Mouse (Mus musculus) neural tube, embryonic 15.5 days (tissue): ENCODE data around the gene Fgf12. TPM values are rescaled to one million over a fixed set of nuclear protein-coding genes. Genes with fewer than 3 reads are reported as not detected.

Experiments used
- ATAC-seq: fragments of 200-750 bp; cut with Nextera tagmentation; 2 replicates; pipeline ENCODE4 v1.8.0; 2017; ENCODE audit warnings: mild to moderate bottlenecking, moderate TSS enrichment, moderate library complexity; ENCODE audit not compliant: low FRiP score
- H3K27ac ChIP-seq: fragments of 300-500 bp; sonication (generic); replicated peaks from 2 replicates; pipeline ENCODE4 v1.5.1; 2015; ENCODE audit warnings: mild to moderate bottlenecking, inconsistent platforms
- H3K27me3 ChIP-seq: fragments of 300-500 bp; sonication (generic); replicated peaks from 2 replicates; pipeline ENCODE4 v1.6.1; 2015; ENCODE audit warnings: inconsistent platforms
- H3K36me3 ChIP-seq: fragments of 300-500 bp; sonication (generic); 2 replicates; pipeline ENCODE4 v1.6.1; 2015; ENCODE audit warnings: inconsistent platforms
- H3K4me1 ChIP-seq: fragments of 300-500 bp; sonication (generic); 2 replicates; pipeline ENCODE4 v1.6.1; 2015; ENCODE audit warnings: inconsistent platforms
- H3K4me2 ChIP-seq: fragments of 300-500 bp; sonication (generic); 2 replicates; pipeline ENCODE4 v1.6.1; 2015; ENCODE audit warnings: inconsistent platforms, mild to moderate bottlenecking, moderate library complexity
- H3K4me3 ChIP-seq: fragments of 300-500 bp; sonication (generic); replicated peaks from 2 replicates; pipeline ENCODE4 v1.5.1; 2015; ENCODE audit warnings: mild to moderate bottlenecking, inconsistent platforms
- H3K9ac ChIP-seq: fragments of 300-500 bp; sonication (generic); replicated peaks from 2 replicates; pipeline ENCODE4 v1.6.1; 2015; ENCODE audit warnings: mild to moderate bottlenecking, inconsistent platforms
- H3K9me3 ChIP-seq: fragments of 300-500 bp; sonication (generic); replicated peaks from 2 replicates; pipeline ENCODE4 v1.6.1; 2016; ENCODE audit warnings: inconsistent platforms
- WGBS: fragments of 180-500 bp; shearing (Covaris S2); methylation state at CpG from one replicate; pipeline ENCODE4 v1.1.7; 2015; ENCODE audit warnings: mixed read lengths; 5-methylcytosine and 5-hydroxymethylcytosine counted together
- polyA plus RNA-seq: library from polyadenylated mRNA; unstranded; fragments of >200 nt; fragmentation: Nextera tagmentation; extraction: Ambion mirVana; gene quantifications from 2 replicates; pipeline ENCODE4 v1.2.1, GENCODE M21; 2015

The Fgf12 gene
- polyA plus RNA-seq, 1 experiment from 2014 or later, result 72.5 TPM

DNA sequence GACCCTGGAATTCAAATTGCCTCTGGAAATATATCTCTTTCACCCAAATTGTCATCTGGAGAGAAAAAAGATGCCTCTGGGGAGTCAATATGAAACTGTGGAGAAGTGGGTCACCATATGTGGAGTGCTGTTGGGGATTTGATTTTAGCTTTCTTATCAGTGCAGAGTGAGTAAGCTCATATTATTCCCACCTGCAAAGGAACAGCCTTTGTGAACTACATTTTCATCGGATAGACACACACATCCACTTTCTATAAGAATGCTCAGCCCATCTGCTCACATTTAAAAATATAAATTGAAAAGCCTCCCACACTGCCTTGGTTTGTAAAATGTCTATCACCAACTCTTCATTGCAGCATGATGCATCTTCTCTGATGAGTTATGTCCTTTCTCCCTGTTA lies 149.7 kb downstream of the Fgf12 start:
- whole genome bisulfite sequencing, result 68% methylated on average over 1 of the region's 1 CpGs

DNA sequence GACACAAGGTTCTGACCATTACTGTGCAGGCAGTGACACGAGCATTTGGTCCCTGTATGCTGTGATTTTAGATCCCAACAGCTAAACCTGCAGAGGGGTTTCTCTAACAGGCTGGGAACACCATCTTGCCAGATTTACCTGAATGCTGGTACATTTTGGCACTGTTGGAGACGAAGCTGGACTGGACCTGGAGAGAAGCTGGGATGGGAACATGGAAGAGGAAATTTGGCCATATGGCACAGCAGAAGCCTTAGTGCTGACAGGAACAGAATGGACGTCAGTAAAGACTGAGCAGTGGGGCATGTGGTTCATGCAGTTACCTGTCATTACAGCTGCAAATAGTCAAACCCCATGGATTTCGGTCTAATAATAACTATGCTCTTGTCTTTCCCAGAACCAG lies 151.1 kb downstream of the Fgf12 start:
- 75% methylated on average over 4 of the region's 4 CpGs for WGBS
- no peak for ATAC-seq

More for the DNA sequence above, 149.7 kb downstream of the Fgf12 start:
- H3K4me3 ChIP-seq, result no peak overlapping the region
- ATAC-seq, result no peak
- no peak overlapping the region for H3K9ac ChIP-seq
- H3K27ac ChIP-seq, result no peak overlapping the region
- no peaks in the 10 kb centered on the region for H3K27me3 ChIP-seq
- no peaks in the 10 kb centered on the region for H3K4me1 ChIP-seq
- H3K36me3 ChIP-seq, result no peaks in the 10 kb centered on the region
- H3K4me2 ChIP-seq, result no peak overlapping the region
- no peaks in the 10 kb centered on the region for H3K9me3 ChIP-seq

DNA sequence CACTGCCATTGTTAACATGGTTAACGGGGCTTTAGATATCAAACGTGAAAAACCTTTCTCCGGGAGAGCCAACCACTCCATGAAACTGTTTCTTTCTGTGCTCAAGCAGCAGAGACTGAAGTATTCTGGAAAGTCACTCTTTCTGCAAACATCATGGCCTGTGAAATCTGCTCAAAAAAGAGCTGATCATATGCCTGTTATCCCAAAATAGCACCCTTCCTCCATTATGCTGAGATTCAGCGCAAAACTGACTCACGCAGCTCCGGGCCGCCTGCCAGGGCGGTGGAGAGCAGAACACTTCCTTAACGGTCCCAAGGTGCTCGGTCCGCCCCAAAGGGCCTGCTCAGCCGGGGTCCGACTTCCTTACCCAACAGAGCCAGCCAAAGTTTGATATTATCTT lies 156.8 kb downstream of the Fgf12 start:
- no peaks in the 10 kb centered on the region for H3K27me3 ChIP-seq
- H3K9me3 ChIP-seq, result no peaks in the 10 kb centered on the region
- no peak for ATAC-seq
- 79% methylated on average over 13 of the region's 13 CpGs for WGBS
- H3K4me2 ChIP-seq, result no peak overlapping the region
- no peak overlapping the region for H3K9ac ChIP-seq
- no peaks in the 10 kb centered on the region for H3K36me3 ChIP-seq
- 0 out of 2 replicates have a peak, but pooled peaks cover 2% of the 10 kb centered on the region for H3K4me1 ChIP-seq
- no peak overlapping the region for H3K27ac ChIP-seq
- H3K4me3 ChIP-seq, result no peak overlapping the region

More for the DNA sequence above, 151.1 kb downstream of the Fgf12 start:
- H3K9me3 ChIP-seq, result no peaks in the 10 kb centered on the region
- H3K27ac ChIP-seq, result no peak overlapping the region
- H3K36me3 ChIP-seq, result no peaks in the 10 kb centered on the region
- H3K27me3 ChIP-seq, result no peaks in the 10 kb centered on the region
- no peak overlapping the region for H3K9ac ChIP-seq
- H3K4me3 ChIP-seq, result no peak overlapping the region
- H3K4me2 ChIP-seq, result no peak overlapping the region
- no peaks in the 10 kb centered on the region for H3K4me1 ChIP-seq

DNA sequence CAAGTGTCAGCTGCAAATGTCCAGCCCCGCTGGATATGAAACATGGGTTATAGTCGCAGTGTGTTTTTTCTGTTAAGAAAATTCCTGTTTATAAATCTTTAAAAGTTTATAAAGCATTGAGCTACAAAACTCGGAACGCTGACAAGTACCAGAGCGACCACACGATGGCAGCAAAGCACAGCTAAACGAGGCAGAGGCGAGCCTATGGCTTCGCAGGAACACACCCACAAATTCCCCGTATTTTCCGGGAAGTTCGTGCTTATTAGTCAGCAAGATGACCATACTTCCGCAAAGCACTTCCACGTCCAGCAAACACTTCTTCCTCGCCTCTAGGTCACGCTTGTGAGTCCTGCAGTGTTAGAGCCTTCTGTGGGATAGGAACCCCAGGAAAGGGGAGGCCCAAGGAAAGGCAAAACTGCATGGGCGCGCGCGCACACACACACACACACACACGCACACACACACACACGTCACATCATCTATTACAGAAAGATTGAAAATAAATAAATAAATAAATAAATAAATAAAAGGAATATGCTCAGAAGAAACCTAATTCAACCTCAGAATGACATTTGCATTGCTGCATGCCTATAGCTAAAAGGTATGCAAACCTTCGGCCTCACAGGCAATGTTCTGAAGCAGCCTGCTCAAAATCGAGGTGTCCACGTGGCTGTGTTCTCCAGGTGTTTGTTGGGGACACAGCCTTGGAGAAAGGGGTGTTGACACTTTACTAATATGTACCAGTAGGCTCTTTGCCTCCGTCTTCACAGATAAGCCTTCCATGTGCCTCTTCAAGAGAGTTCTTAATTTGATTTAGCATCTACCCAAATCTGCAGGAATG lies 159.6 kb downstream of the Fgf12 start:
- no peaks in the 10 kb centered on the region for H3K36me3 ChIP-seq
- 27% methylated on average over 26 of the region's 26 CpGs for WGBS
- no peaks in the 10 kb centered on the region for H3K27me3 ChIP-seq
- 0 out of 2 replicates have a peak, but pooled peaks cover 2% of the 10 kb centered on the region for H3K4me1 ChIP-seq
- peak overlapping the region; percentile 62 for H3K4me2 ChIP-seq
- H3K9me3 ChIP-seq, result no peaks in the 10 kb centered on the region
- no peak overlapping the region for H3K9ac ChIP-seq
- H3K27ac ChIP-seq, result no peak overlapping the region
- peak; percentile 80 for ATAC-seq
- peak overlapping the region; percentile 26; the same call in 1 of the 2 replicates for H3K4me3 ChIP-seq

DNA sequence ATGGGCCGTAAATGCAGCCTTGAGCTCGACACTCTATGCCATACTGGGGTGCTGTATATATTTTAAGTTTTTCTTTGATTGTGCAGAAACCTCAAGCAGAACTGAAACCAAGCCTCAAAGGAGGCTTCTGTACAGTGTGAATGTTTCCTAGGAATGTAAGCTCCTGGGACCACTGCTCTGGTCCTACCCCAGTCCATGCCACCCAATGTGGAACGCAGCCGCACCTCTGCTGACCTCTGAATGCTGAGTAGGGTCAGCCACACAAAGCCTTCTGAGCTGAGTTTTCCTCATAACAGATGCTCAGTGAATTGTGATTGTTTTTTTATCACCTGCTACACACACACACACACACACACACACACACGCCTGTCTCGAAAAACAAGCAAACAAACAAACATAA lies 160.4 kb downstream of the Fgf12 start:
- no peak overlapping the region for H3K4me3 ChIP-seq
- H3K4me1 ChIP-seq, result 0 out of 2 replicates have a peak, but pooled peaks cover 2% of the 10 kb centered on the region
- 89% methylated on average over 6 of the region's 6 CpGs for WGBS
- H3K27ac ChIP-seq, result no peak overlapping the region
- no peaks in the 10 kb centered on the region for H3K36me3 ChIP-seq
- H3K4me2 ChIP-seq, result no peak overlapping the region
- H3K9ac ChIP-seq, result no peak overlapping the region
- no peaks in the 10 kb centered on the region for H3K9me3 ChIP-seq
- H3K27me3 ChIP-seq, result no peaks in the 10 kb centered on the region
- ATAC-seq, result no peak

DNA sequence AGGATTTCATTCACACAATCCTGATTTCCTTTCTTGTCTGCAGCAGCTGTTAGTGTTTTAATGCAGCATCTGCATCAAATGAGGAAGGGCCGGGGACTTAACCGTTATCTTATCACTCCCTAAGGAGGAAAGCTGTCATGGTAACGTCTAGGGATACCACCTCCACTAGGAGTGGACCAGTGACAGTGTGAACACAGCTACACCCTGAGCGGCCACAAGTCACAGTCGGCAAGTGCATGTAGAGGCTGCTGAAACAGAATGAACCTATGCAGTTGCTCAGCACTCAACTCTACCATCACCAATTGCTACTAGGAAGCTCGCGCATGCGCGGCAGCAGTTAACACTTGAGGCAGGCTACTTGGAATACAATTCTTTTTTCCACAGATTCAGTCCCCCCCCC lies 161.3 kb downstream of the Fgf12 start:
- Histone ChIP-seq H3K4me1 (0 out of 2 replicates have a peak, but pooled peaks cover 2% of the 10 kb centered on the region), H3K36me3 (no peaks in the 10 kb centered on the region), H3K4me3 (no peak overlapping the region), H3K9ac (no peak overlapping the region), H3K4me2 (no peak overlapping the region), H3K9me3 (no peaks in the 10 kb centered on the region), H3K27me3 (no peaks in the 10 kb centered on the region), H3K27ac (no peak overlapping the region)
- no peak for ATAC-seq
- 63% methylated on average over 9 of the region's 9 CpGs for WGBS

DNA sequence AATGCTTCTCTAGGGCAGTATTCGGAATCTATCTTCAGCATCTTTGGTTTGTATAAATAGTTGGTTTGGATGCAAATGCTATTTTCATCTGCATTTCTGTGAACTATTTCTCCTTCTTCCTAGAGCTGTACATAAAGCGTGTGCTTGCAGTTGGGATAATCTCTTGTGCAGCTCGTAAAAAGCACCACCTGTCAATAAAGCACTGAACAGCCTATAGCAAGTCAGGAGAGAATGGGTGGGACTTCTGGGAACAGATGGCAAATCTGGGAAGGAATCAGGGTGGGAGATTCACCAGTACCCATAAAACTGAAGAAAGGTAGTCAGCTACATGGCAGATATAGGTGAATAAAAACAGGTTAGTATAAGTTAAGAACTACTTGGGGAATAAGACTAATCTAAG lies 180.7 kb downstream of the Fgf12 start:
- no peaks in the 10 kb centered on the region for H3K9me3 ChIP-seq
- H3K27me3 ChIP-seq, result no peaks in the 10 kb centered on the region
- no peaks in the 10 kb centered on the region for H3K4me1 ChIP-seq
- H3K4me2 ChIP-seq, result no peak overlapping the region
- no peak overlapping the region for H3K4me3 ChIP-seq
- H3K9ac ChIP-seq, result no peak overlapping the region
- no peak overlapping the region for H3K27ac ChIP-seq
- H3K36me3 ChIP-seq, result no peaks in the 10 kb centered on the region
- 59% methylated on average over 3 of the region's 3 CpGs for WGBS
- no peak for ATAC-seq

DNA sequence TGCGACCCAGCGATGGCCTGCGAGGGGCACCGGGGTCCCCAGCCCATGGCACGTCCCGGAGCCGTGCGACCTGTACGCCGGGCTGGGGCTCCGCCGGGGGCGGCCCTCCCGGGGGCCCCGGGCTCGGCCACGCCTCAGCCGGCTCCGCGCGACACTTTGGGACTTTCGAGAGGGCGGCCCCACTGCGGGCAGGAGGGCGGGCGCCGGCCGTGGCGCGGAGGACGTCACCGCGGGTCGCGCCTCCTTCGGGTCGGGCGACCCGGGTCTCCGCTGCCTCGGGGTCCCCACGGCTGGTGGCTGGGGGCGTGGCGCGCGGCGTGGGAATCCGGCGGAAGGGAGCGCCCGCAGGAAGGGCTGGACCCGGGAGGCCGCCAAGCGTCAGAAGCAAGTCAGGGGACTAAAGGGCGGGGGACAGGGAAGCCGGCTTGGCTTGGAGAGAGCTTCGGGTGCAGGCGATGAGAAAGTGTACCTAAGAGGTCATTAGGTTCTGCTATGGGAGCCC lies 188.1 kb downstream of the Fgf12 start:
- no peaks in the 10 kb centered on the region for H3K9me3 ChIP-seq
- WGBS, result under 1% methylated on average over 57 of the region's 58 CpGs

DNA sequence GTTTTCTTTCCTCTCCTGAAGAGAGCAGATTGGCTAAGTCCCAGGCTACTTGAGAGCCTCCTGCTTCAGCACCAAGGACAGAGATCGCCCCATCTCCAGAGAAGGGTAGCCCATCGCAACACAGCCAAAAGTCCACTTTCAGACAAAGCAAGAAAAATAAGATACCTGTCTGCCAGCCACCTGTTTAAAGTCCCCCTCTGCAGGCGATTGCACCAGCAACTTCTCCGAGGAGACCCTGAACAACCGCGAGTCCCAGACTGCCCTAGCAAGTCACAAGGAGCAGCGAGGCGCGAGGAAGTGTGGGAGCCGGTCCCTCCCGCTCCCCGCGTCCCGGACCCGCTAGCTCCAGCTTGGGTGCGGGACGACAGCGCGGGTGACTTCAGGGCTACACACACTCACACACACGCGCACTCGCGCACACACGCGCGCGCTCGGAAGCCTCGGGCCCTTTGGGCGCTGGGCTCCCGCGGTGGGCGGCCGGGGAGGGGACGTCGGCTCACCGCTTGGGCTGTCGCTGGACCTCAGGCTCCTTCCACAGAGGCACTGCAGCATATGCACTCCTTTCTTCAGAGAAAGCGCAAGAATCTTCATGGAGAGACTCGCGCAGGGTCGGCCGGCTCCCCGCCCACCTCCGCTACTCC lies 188.7 kb downstream of the Fgf12 start:
- Histone ChIP-seq H3K36me3 (no peaks in the 10 kb centered on the region), H3K4me3 (peak overlapping the region; percentile 64), H3K9ac (peak overlapping the region; percentile 51), H3K4me1 (peaks cover 11% of the 10 kb centered on the region), H3K4me2 (peak overlapping the region; percentile 100), H3K27ac (no peak overlapping the region), H3K9me3 (no peaks in the 10 kb centered on the region), H3K27me3 (peaks cover 32% of the 10 kb centered on the region)
- peak; percentile 80 for ATAC-seq
- WGBS, result under 1% methylated on average over 45 of the region's 45 CpGs

More for the DNA sequence above, 188.1 kb downstream of the Fgf12 start:
- Histone ChIP-seq H3K36me3 (no peaks in the 10 kb centered on the region), H3K4me2 (peak overlapping the region; percentile 100), H3K4me1 (peaks cover 11% of the 10 kb centered on the region), H3K27me3 (peaks cover 32% of the 10 kb centered on the region), H3K4me3 (peak overlapping the region; percentile 64), H3K27ac (no peak overlapping the region), H3K9ac (peak overlapping the region; percentile 51)
- ATAC-seq, result peak; percentile 73

DNA sequence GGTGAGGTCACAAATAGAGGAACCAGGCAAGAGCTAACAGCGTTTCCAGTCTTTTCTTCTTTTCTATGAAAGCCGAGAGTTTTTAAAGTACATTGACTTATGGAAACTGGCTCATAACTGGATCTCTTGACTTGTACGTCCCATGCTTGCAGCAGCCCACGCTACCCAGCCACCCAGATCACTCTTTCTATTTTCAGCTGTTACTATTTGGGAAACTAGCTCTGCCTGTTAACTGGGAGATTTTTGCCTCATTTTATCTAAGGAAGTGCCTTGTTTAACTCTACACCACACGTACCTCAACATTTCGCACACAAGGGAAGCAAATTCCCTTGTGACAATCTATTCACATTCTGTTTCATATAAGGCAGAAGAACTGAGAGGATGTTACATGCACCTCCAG lies 190.0 kb downstream of the Fgf12 start:
- no peaks in the 10 kb centered on the region for H3K36me3 ChIP-seq
- H3K9ac ChIP-seq, result no peak overlapping the region
- WGBS, result 80% methylated on average over 6 of the region's 6 CpGs
- peaks cover 11% of the 10 kb centered on the region for H3K4me1 ChIP-seq
- H3K27ac ChIP-seq, result no peak overlapping the region
- H3K4me2 ChIP-seq, result no peak overlapping the region
- H3K4me3 ChIP-seq, result no peak overlapping the region
- peaks cover 32% of the 10 kb centered on the region for H3K27me3 ChIP-seq
- H3K9me3 ChIP-seq, result no peaks in the 10 kb centered on the region
- no peak for ATAC-seq

DNA sequence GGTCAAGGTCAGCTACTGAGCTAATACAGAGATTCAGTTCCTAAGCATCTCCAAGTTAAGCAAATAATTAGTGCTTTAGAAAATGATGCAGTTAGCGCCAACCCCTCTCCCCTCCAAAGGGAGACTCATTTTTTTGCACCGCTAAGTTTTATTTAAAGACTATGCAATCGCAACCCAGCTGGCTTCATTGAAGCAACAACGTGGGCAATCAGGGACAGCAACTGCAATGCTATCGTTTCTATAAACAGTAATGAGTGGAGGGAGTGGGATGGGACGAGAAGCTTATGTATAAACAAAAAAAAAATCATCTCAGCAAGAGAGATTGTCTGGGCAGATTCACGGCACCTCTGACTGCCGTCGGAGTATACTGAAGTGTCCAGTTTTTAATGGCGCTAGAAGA lies 197.6 kb downstream of the Fgf12 start:
- Histone ChIP-seq H3K9me3 (no peaks in the 10 kb centered on the region), H3K4me2 (no peak overlapping the region), H3K27ac (no peak overlapping the region), H3K36me3 (no peaks in the 10 kb centered on the region), H3K27me3 (no peaks in the 10 kb centered on the region), H3K4me3 (no peak overlapping the region), H3K4me1 (no peaks in the 10 kb centered on the region), H3K9ac (no peak overlapping the region)
- ATAC-seq, result no peak
- 82% methylated on average over 10 of the region's 10 CpGs for WGBS

DNA sequence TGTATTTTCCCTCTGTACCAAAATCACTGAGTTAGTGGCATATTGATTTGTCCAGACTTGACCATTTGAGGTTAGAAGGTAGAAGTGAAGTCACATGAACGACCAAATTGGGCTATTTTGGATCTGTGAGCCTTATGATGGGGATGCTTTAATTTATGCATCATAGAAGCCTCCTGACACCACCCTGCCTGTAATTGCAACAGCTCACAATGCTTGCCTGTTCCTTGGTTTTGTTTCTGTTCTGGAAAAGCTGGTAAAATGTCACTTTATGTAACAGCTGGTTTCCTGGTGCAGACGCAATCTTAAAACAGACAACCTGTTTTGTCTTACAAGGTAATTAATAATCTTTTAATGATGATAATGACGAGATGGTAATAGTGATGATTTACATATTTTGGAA lies 213.4 kb downstream of the Fgf12 start:
- H3K4me1 ChIP-seq, result no peaks in the 10 kb centered on the region
- H3K4me2 ChIP-seq, result no peak overlapping the region
- H3K9ac ChIP-seq, result no peak overlapping the region
- 75% methylated on average over 3 of the region's 3 CpGs for WGBS
- H3K27ac ChIP-seq, result no peak overlapping the region
- no peaks in the 10 kb centered on the region for H3K36me3 ChIP-seq
- H3K4me3 ChIP-seq, result no peak overlapping the region
- no peaks in the 10 kb centered on the region for H3K9me3 ChIP-seq
- ATAC-seq, result no peak
- H3K27me3 ChIP-seq, result no peaks in the 10 kb centered on the region
